Mouse (Mus musculus): ENCODE results near the gene Fry.

Fry gene

GRCm38 (mm10) chr5:150408979-150409378, 290.5 kb downstream of the Fry start:
- peak; percentile 66 for DNase-seq

GRCm38 (mm10) chr5:150409451-150410045, 291.1 kb downstream of the Fry start:
- DNase-seq: peak; percentile 49

DNA sequence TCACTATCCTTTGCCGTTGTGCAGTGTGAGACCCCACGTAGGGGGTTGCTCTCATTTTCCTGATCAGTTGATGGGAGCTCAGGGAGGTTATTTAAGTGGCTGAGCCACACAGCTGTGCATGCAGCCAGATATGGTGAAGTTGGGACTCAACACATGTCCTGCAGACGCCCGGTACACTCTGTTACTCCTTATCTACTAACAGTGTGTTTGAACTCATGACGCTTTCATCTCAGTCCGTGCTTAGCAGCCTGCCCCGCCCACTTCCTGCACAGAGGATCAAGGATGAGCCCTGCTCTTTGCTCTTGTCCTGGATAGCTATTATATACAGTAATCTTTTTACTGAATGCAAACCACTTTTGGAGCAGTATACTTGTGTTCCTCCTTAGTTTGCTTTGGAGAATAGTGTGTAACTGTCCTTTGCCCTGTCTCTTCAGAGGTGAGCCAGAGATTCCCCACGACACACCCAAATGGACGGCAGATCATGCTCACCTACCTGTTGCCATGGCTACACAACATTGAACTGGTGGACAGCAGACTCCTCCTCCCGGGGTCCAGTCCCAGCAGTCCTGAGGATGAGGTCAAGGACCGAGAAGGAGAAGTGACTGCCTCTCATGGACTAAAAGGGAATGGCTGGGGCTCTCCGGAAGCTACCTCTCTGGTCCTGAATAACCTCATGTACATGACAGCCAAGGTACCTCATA, 294.5 kb downstream of the Fry start:
- DNase-seq: no peak

DNA sequence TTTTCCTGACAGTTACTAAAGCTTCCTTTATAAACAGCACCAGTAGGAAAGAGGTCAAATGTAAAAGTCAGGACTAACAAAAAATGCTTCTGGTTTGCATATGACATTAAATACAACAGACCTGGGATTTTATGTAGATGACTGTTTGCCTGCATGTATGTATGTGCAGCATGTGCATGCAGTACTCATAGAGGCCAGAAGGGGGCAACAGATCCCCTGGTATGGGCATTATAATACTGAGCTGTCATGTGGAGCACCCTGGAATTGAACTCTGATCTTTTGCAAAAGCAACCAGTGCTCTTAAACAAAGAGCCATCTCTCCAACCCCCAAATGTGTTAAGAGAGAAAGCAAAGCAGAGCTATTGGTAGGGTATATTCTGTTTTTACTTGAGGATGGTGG, 296.4 kb downstream of the Fry start:
- DNase-seq: no peak

GRCm38 (mm10) chr5:150417223-150417622, 298.8 kb downstream of the Fry start:
- no peak for DNase-seq

- no peak for DNase-seq
Observed at GRCm38 (mm10) chr5:150418035-150418434, 299.6 kb downstream of the Fry start.

GRCm38 (mm10) chr5:150425038-150425437, 306.6 kb downstream of the Fry start:
- no peak for DNase-seq

DNA sequence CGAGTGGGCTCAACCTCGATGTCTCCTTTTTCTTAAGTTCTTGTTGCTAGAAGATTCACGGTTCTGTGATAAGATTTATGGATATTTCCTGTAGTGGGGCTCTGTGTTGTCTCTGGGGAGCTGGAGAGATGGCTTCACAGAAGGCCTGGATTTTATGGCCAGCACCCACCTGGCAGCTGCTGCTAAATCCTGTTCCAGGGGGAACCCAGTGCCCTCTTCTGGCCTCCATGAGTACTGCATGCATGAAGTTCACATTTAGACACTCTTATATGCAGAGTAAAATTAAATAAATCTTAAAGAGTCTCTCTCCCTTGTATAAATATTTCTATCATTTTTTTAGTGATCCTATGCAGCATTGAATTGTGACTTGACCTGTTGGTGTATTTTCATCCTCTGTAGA, 308.1 kb downstream of the Fry start:
- peak; percentile 70 for DNase-seq

- peak; percentile 44 for DNase-seq
Observed at GRCm38 (mm10) chr5:150431286-150431685, 312.8 kb downstream of the Fry start.

DNA sequence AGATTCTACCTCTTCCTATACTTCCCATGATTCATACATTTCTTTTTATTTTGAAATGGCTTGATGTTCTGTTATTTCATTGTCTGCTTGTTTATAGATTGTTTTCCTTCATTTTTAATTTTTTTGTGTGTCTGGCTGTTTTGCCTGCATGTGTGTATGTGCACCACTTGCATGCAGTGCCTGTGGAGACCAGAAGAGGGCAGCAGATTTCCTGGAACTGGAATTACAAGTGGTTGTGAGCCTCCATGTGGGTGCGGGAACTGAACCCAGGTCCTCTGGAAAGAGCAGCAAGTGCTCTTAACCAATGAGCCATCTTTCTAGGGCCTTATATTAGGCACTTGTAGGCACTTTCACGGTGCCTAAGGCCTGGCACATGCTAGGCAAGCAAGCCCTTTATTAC, 314.5 kb downstream of the Fry start:
- no peak for DNase-seq

- no peak for DNase-seq
Observed at GRCm38 (mm10) chr5:150436629-150437389, 318.4 kb downstream of the Fry start.

- DNase-seq: peak; percentile 70
Observed at GRCm38 (mm10) chr5:150441690-150442089, 323.2 kb downstream of the Fry start.

GRCm38 (mm10) chr5:150451281-150452003, 333.0 kb downstream of the Fry start:
- no peak for DNase-seq

GRCm38 (mm10) chr5:150452004-150452626, 333.7 kb downstream of the Fry start:
- DNase-seq: no peak

DNA sequence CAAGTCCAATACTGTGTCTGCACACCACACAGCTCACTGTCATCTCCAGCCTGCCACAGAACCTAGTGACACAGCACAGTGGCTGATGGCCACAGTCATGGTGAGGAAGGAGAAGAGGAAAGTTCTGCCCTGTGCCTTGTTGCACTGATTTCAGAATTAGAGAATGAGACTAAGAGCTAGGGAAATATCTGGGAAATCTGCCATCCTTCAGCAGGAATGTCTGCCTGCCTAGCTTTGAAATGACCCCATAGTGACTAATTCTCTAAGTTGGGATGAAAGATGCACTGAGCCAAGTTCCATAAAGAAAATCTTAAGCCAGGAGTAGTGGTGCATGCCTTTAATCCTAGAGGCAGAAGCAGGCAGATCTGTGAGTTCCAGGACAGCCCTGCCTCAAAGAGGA, 334.2 kb downstream of the Fry start:
- no peak for DNase-seq

GRCm38 (mm10) chr5:150453490-150453889, 335.0 kb downstream of the Fry start:
- DNase-seq: no peak

GRCm38 (mm10) chr5:150457165-150457903, 338.9 kb downstream of the Fry start:
- DNase-seq: peak; percentile 31

GRCm38 (mm10) chr5:150457904-150458739, 339.7 kb downstream of the Fry start:
- no peak for DNase-seq

GRCm38 (mm10) chr5:150459801-150460200, 341.4 kb downstream of the Fry start:
- DNase-seq: peak; percentile 21

DNA sequence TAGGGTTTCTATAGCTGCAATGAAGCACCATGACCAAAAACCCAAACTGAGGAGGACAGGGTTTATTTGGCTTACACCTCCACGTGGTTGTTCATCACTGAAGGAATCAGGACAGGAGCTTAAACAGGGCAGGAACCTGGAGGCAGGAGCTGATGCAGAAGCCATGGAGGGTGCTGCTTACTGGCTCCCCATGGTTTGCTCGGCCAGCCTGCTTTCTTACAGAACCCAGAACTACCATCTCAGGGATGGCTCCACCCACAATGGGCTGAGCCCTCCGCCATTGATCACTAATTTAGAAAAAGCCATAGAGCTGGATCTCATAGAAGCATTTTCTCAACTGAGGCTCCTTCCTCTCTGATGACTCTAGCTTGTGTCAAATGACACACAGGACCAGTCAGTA, 346.3 kb downstream of the Fry start:
- no peak for DNase-seq

- no peak for DNase-seq
Observed at GRCm38 (mm10) chr5:150465218-150465617, 346.8 kb downstream of the Fry start.

All from kidney, postnatal 10 days (tissue).